14 mouse cellular contexts compared by ENCODE assay signal in the genomic region with DNA sequence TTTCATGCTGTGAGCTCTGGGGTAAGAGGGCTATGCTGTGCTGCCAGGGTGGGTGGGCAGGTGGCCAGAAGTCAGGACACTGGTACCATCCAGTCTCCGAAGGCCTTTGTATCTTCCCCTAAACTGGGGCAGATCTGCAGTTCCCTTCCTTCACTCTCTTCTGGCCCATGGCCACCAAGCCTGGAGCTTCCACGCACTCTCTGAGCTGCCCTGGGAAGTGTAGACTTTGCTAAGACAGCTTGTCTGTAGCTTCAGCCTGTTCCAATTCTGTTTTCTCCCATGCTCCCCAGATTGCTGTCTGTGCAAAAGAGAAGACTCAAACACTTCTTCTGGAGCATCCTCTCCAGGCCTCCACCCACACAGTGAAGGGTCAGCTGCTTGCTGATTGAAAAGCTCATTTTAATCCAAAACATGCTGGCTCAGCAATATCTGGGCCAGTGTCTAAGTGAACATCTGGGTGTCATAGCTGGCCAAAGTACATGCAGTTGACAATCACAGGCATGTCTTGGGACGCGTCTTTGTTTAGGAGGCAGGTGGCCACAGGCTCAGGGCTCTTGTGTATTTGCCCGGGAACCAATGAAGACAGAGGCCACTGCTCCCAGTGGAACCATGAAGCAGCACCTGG.
DNase-seq lines count a peak whose midpoint lies in the region; ATAC-seq and TF ChIP-seq lines count a peak whose summit lies in the region.
"Had no signal": no experiment of that assay in that cellular context is flagged by ENCODE, and none has a peak within 500 bp of the region (broad histone marks: within the 10 kb centered on the region; RNA-seq: fewer than 3 reads in every experiment).

No protein-coding gene starts in this region.

- H3K4me2 ChIP-seq in forebrain, postnatal 0 days (ENCODE audit: low read depth) = no peak overlapping the region
- H3K4me2 ChIP-seq in hindbrain, embryonic 12.5 days (replicated peaks) = no peak overlapping the region
- H3K4me2 ChIP-seq: forebrain, embryonic 13.5 days; limb, embryonic 12.5 days; liver, embryonic 15.5 days had no signal

- H3K9ac ChIP-seq in forebrain, postnatal 0 days = no peak overlapping the region
- H3K9ac ChIP-seq in hindbrain, embryonic 12.5 days = no peak overlapping the region
- H3K9ac ChIP-seq: forebrain, embryonic 13.5 days; limb, embryonic 12.5 days; liver, embryonic 15.5 days had no signal

- H3K27me3 ChIP-seq in forebrain, postnatal 0 days (ENCODE audit: insufficient read depth, low read length) = no peaks in the 10 kb centered on the region
- no peaks in the 10 kb centered on the region for H3K27me3 ChIP-seq in forebrain, embryonic 10.5 days (ENCODE audit: poor library complexity, severe bottlenecking)
- no peaks in the 10 kb centered on the region for H3K27me3 ChIP-seq in hindbrain, embryonic 12.5 days
- H3K27me3 ChIP-seq: forebrain, embryonic 13.5 days; limb, embryonic 12.5 days; liver, embryonic 15.5 days had no signal

- no peaks in the 10 kb centered on the region for H3K9me3 ChIP-seq in forebrain, postnatal 0 days (ENCODE audit: low read length)
- H3K9me3 ChIP-seq in forebrain, embryonic 10.5 days = no peaks in the 10 kb centered on the region
- no peaks in the 10 kb centered on the region for H3K9me3 ChIP-seq in hindbrain, embryonic 12.5 days (replicated peaks)
- H3K9me3 ChIP-seq: forebrain, embryonic 13.5 days; limb, embryonic 12.5 days; liver, embryonic 15.5 days had no signal

- 86% methylated on average over 5 of the region's 5 CpGs for WGBS in forebrain, postnatal 0 days
- WGBS in forebrain, embryonic 10.5 days = 89% methylated on average over 5 of the region's 5 CpGs
- 92% methylated on average over 5 of the region's 5 CpGs for WGBS in hindbrain, embryonic 12.5 days

- peak; percentile 48 for ATAC-seq in forebrain, postnatal 0 days
- no peak for ATAC-seq in hindbrain, embryonic 12.5 days (ENCODE audit: low FRiP score)
- ATAC-seq in activated CD4-positive, CD25-positive, alpha-beta regulatory T cell, adult 4 months = no peak
- ATAC-seq: forebrain, embryonic 13.5 days had no signal

- peak; percentile 48 for DNase-seq in forebrain, postnatal 0 days
- DNase-seq in forebrain, embryonic 10.5 days (ENCODE audit: extremely low spot score, low spot score) = no peak
- DNase-seq in layer of hippocampus, adult 11-12 months (ENCODE audit: low spot score) = peak; percentile 20
- DNase-seq in layer of hippocampus, adult 9-10 months (ENCODE audit: low spot score) = no peak
- DNase-seq in brain, adult 2 months (ENCODE audit: low read depth, low spot score) = peak; percentile 61
- peak; percentile 69 to 79 for DNase-seq in right cerebral cortex, postnatal 10 days (ENCODE audit: low spot score in 2 of 2)
- DNase-seq: cerebellum, adult 11 months; lung, postnatal 10 days; thymus, postnatal 4 days had no signal

- H3K4me1 ChIP-seq in forebrain, postnatal 0 days (ENCODE audit: insufficient read depth) = no peaks in the 10 kb centered on the region
- H3K4me1 ChIP-seq in forebrain, embryonic 10.5 days = no peaks in the 10 kb centered on the region
- H3K4me1 ChIP-seq in hindbrain, embryonic 12.5 days = no peaks in the 10 kb centered on the region
- H3K4me1 ChIP-seq: forebrain, embryonic 13.5 days; liver, embryonic 15.5 days had no signal

- H3K4me3 ChIP-seq in forebrain, postnatal 0 days (ENCODE audit: low read depth, low read length) = no peak overlapping the region
- no peak overlapping the region for H3K4me3 ChIP-seq in forebrain, embryonic 10.5 days
- no peak overlapping the region for H3K4me3 ChIP-seq in hindbrain, embryonic 12.5 days
- H3K4me3 ChIP-seq: forebrain, embryonic 13.5 days; limb, embryonic 12.5 days; liver, embryonic 15.5 days had no signal

- H3K27ac ChIP-seq in forebrain, postnatal 0 days (ENCODE audit: low read depth, low read length) = no peak overlapping the region
- no peak overlapping the region for H3K27ac ChIP-seq in forebrain, embryonic 10.5 days
- no peak overlapping the region for H3K27ac ChIP-seq in hindbrain, embryonic 12.5 days
- H3K27ac ChIP-seq: forebrain, embryonic 13.5 days; limb, embryonic 12.5 days; liver, embryonic 15.5 days had no signal

- no peak for TF ChIP-seq CTCF in forebrain, postnatal 0 days (IDR thresholded peaks at IDR 0.05; ENCODE audit: low read depth)

- no peaks in the 10 kb centered on the region for H3K36me3 ChIP-seq in forebrain, postnatal 0 days (ENCODE audit: insufficient read depth)
- no peaks in the 10 kb centered on the region for H3K36me3 ChIP-seq in forebrain, embryonic 10.5 days (replicated peaks)
- no peaks in the 10 kb centered on the region for H3K36me3 ChIP-seq in hindbrain, embryonic 12.5 days
- H3K36me3 ChIP-seq: limb, embryonic 12.5 days; liver, embryonic 15.5 days had no signal

Comparison
In these comparisons a context has a peak if more than half of its experiments do, and no peak if none do; other contexts are left out.
1. DNase-seq: peak in forebrain, postnatal 0 days (single experiment), layer of hippocampus, adult 11-12 months (single experiment), brain, adult 2 months (single experiment) and right cerebral cortex, postnatal 10 days (2 of 2); none in forebrain, embryonic 10.5 days (single experiment) and layer of hippocampus, adult 9-10 months (single experiment).